Mouse (Mus musculus) hindbrain, embryonic 15.5 days (tissue): ENCODE measurements at regions not wholly inside any gene's neighbourhood (a gene's known extent, or its start where the extent isn't known, plus 50 kb on each side); places are given as distances from the start of the nearest gene placed in this dataset.
"Not testable (repeated sequence)": the region's sequence is repeated elsewhere in the genome, so short reads cannot be mapped to it uniquely, and the experiment has no call there.

Experiments used
- ATAC-seq: fragments of 200-750 bp; cut with Nextera tagmentation; 2 replicates; pipeline ENCODE4 v1.8.0; 2017; ENCODE audit warnings: low read depth, moderate number of reproducible peaks, moderate TSS enrichment; ENCODE audit not compliant: low FRiP score
- H3K27ac ChIP-seq: fragments of 300-500 bp; sonication (generic); replicated peaks from 2 replicates; pipeline ENCODE4 v1.5.1; 2015; ENCODE audit warnings: mild to moderate bottlenecking, inconsistent platforms
- H3K27me3 ChIP-seq: fragments of 300-500 bp; sonication (generic); 2 replicates; pipeline ENCODE4 v1.6.1; 2015; ENCODE audit warnings: control low read depth, inconsistent platforms
- H3K36me3 ChIP-seq: fragments of 300-500 bp; sonication (generic); 2 replicates; pipeline ENCODE4 v1.6.1; 2015; ENCODE audit warnings: control low read depth, inconsistent platforms
- H3K4me1 ChIP-seq: fragments of 300-500 bp; sonication (generic); replicated peaks from 2 replicates; pipeline ENCODE4 v1.6.1; 2015; ENCODE audit warnings: control low read depth, inconsistent platforms
- H3K4me2 ChIP-seq: fragments of 300-500 bp; sonication (generic); 2 replicates; pipeline ENCODE4 v1.6.1; 2015; ENCODE audit warnings: moderate library complexity, mild to moderate bottlenecking, inconsistent platforms
- H3K4me3 ChIP-seq: fragments of 300-500 bp; sonication (generic); 2 replicates; pipeline ENCODE4 v1.5.1; 2015; ENCODE audit warnings: mild to moderate bottlenecking, inconsistent platforms
- H3K9ac ChIP-seq: fragments of 300-500 bp; sonication (generic); 2 replicates; pipeline ENCODE4 v1.6.1; 2015; ENCODE audit warnings: inconsistent platforms
- H3K9me3 ChIP-seq: fragments of 300-500 bp; sonication (generic); 2 replicates; pipeline ENCODE4 v1.6.1; 2016; ENCODE audit warnings: control low read depth, inconsistent platforms
- WGBS: fragments of 180-500 bp; shearing (Covaris S2); methylation state at CpG from one replicate; pipeline ENCODE4 v1.1.7; 2015; 5-methylcytosine and 5-hydroxymethylcytosine counted together

DNA sequence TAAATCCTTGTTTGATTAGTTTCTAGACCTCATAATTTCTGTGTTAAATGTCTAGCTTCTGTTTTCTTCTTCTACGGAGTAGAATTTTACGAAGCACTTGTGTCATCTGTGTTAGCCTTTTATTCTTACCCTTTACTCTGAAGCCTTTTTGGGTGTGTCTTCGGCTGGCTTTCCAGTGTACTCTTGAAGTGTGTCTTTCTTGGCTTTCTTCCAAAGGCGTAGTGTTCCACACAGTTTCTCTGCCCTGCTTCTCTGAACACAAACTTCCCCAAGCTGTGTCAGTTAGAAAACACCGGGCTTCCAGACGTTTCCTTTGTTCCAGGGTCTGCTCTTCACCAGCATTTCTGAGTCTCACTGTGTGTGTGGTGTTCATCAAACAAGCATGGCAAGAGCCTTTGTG, 152.7 kb downstream of the Lyplal1 start:
- H3K4me3 ChIP-seq: no peak overlapping the region
- no peaks in the 10 kb centered on the region for H3K9me3 ChIP-seq
- no peaks in the 10 kb centered on the region for H3K27me3 ChIP-seq
- H3K4me1 ChIP-seq: no peaks in the 10 kb centered on the region
- H3K27ac ChIP-seq: no peak overlapping the region
- no peak overlapping the region for H3K4me2 ChIP-seq
- no peak overlapping the region for H3K9ac ChIP-seq
- WGBS: 59% methylated on average over 6 of the region's 6 CpGs
- no peak for ATAC-seq
- H3K36me3 ChIP-seq: no peaks in the 10 kb centered on the region

DNA sequence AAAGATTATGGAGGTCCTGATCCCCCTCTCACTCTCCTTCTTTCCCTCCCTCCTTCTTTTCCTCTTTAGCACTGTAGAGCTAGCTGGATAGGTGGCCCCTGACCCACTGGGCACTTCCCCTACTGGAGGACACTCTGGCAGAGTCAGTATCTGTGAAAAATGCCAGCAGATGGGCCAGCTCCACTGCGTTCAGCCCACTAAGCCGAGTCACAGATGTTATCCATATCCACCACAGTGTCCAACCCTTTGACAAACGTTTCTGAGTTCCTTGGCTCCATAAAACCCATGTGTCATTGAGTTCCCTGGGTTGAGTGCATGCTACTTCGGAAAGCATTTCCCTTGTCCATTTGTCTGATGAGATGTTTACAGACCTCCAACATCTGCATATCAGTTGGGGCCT, 149.9 kb downstream of the Lyplal1 start:
- H3K4me3 ChIP-seq: no peak overlapping the region
- no peak overlapping the region for H3K4me2 ChIP-seq
- no peak for ATAC-seq
- no peaks in the 10 kb centered on the region for H3K9me3 ChIP-seq
- no peaks in the 10 kb centered on the region for H3K36me3 ChIP-seq
- H3K27me3 ChIP-seq: no peaks in the 10 kb centered on the region
- 89% methylated on average over 4 of the region's 4 CpGs for WGBS
- H3K4me1 ChIP-seq: no peaks in the 10 kb centered on the region
- H3K9ac ChIP-seq: no peak overlapping the region
- no peak overlapping the region for H3K27ac ChIP-seq

DNA sequence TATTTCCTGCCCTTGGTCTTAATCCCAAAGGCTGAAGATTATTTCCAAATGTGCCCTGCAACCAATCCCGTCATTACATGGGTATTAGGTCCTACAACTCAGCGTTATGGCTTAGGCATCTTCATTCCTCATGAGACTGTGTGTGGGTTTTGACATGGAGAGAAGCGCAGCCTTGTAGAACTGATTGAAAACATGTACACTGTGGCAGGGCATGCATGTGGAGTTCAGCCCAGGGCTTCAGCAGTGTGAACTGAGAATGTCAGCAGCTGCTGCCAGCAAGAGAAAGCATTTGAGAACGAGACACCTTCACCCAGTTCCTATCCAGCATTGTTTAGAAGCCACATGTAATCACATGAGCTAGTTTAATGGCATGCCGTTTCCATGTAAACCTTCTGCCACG, 149.3 kb downstream of the Lyplal1 start:
- WGBS: 81% methylated on average over 6 of the region's 6 CpGs
- Histone ChIP-seq H3K27me3 (no peaks in the 10 kb centered on the region), H3K27ac (no peak overlapping the region), H3K9me3 (no peaks in the 10 kb centered on the region), H3K4me1 (no peaks in the 10 kb centered on the region), H3K4me2 (no peak overlapping the region), H3K9ac (no peak overlapping the region), H3K4me3 (no peak overlapping the region), H3K36me3 (no peaks in the 10 kb centered on the region)
- no peak for ATAC-seq

DNA sequence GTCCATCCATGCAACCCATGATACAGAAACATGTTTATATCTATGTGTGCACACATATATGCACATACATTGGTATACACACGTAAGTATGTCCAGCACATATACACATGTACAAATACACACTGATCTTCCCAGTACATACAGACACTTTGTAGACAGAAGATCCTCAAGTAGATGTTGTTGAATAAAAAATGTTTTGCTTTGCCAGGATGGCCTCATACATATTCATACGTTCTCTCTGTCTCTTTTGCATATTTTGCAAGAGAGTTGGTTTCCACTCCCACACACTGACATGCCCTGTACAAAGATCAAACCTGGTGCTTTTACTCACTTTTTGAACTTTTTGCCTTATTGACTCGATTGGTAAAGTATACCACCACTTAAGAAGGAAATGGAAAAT, 148.5 kb downstream of the Lyplal1 start:
- Histone ChIP-seq H3K4me3 (no peak overlapping the region), H3K4me2 (no peak overlapping the region), H3K9me3 (no peaks in the 10 kb centered on the region), H3K36me3 (no peaks in the 10 kb centered on the region), H3K27me3 (no peaks in the 10 kb centered on the region), H3K27ac (no peak overlapping the region), H3K4me1 (no peaks in the 10 kb centered on the region), H3K9ac (no peak overlapping the region)
- WGBS: 77% methylated on average over 3 of the region's 3 CpGs
- ATAC-seq: no peak

DNA sequence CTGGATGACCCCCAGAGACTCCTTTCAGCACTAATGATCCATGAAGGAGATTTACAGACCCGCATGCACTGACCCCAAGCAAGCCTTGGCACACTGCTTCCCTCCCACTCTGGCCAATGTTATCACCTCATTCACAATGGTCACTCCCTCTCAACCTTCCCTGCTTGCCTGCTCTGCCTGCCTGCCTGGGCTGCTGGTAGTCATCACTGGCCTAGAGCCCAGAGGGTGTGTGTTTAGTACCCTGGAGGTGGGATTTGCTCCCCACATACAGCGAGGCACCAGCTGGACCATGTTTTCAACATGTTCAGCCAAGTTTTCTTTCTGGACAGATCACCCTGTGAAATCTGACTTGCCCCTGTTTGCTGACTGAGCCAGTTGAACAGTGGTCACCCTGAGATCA, 147.9 kb downstream of the Lyplal1 start:
- Histone ChIP-seq H3K36me3 (no peaks in the 10 kb centered on the region), H3K27me3 (no peaks in the 10 kb centered on the region), H3K27ac (no peak overlapping the region), H3K9ac (no peak overlapping the region), H3K4me2 (no peak overlapping the region), H3K9me3 (no peaks in the 10 kb centered on the region), H3K4me1 (no peaks in the 10 kb centered on the region), H3K4me3 (no peak overlapping the region)
- 35% methylated on average over 2 of the region's 2 CpGs for WGBS
- no peak for ATAC-seq

DNA sequence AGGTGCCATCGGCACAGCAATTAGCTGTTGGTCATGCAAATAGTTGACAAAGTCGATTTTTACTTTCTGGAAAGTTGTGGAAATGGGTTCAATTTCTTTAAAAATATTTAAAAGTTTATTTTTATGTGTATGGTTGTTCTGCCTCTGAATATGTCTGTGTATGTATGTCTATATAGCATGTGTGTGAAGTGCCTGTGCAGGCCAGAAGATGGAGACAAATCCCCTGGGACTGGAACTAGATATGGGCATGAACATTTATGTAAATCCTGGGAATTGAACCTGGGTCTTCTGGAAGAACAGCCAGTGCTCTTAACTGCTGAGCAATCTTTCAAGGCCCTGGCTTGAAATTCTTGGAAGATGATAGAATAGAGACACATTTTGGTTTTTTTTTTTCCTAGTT, 140.0 kb downstream of the Lyplal1 start:
- no peaks in the 10 kb centered on the region for H3K27me3 ChIP-seq
- H3K27ac ChIP-seq: no peak overlapping the region
- 91% methylated on average over 2 of the region's 2 CpGs for WGBS
- no peak overlapping the region for H3K4me3 ChIP-seq
- no peaks in the 10 kb centered on the region for H3K9me3 ChIP-seq
- H3K4me1 ChIP-seq: no peaks in the 10 kb centered on the region
- H3K36me3 ChIP-seq: no peaks in the 10 kb centered on the region
- ATAC-seq: no peak
- no peak overlapping the region for H3K4me2 ChIP-seq
- H3K9ac ChIP-seq: no peak overlapping the region

DNA sequence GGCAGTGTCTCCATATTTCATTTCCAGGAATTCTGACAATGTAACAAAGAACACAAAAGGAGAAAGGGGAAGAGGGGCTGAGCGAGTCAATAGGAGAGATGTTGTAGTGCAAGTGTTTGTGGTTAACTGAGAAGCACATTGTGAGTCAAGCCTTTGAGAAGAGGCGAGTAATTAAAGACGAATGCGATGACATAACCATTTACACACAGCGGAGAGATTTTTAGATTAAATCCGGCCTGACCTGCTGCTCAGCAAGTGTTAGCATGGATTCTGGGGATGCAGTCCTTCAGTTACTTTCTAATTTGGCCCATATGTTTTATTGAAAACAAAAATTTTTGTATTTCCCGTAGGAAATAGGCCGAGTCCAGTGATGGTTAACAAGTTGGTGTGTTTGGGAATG, 127.7 kb downstream of the Lyplal1 start:
- Histone ChIP-seq H3K27me3 (no peaks in the 10 kb centered on the region), H3K36me3 (no peaks in the 10 kb centered on the region), H3K4me1 (no peaks in the 10 kb centered on the region), H3K9me3 (no peaks in the 10 kb centered on the region), H3K4me3 (no peak overlapping the region), H3K9ac (no peak overlapping the region), H3K27ac (no peak overlapping the region), H3K4me2 (no peak overlapping the region)
- 70% methylated on average over 8 of the region's 8 CpGs for WGBS
- no peak for ATAC-seq

DNA sequence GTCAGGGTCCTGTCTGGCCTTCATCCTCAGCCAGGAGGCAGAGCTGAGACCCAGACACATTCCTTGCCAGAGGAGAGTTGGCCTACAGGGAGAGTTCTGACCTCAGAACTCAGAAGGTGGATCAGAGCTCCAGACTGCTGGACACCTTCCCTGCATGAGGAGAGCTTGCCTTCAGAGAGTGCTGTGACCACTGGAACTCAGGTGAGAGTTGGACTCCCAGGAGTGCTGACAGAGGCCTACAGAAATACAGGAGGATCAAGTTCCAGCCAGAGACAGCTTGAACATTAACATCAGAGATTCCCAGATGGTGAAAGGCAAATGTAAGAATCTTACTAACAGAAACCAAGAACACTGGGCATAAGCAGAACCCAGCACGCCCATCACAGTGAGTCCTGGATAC, 117.0 kb downstream of the Lyplal1 start:
- not testable (repeated sequence) for H3K36me3 ChIP-seq, H3K4me3 ChIP-seq, H3K27ac ChIP-seq, ATAC-seq, H3K4me2 ChIP-seq, H3K9me3 ChIP-seq, H3K4me1 ChIP-seq, H3K9ac ChIP-seq, H3K27me3 ChIP-seq
- 97% methylated on average over 1 of the region's 1 CpGs for WGBS

DNA sequence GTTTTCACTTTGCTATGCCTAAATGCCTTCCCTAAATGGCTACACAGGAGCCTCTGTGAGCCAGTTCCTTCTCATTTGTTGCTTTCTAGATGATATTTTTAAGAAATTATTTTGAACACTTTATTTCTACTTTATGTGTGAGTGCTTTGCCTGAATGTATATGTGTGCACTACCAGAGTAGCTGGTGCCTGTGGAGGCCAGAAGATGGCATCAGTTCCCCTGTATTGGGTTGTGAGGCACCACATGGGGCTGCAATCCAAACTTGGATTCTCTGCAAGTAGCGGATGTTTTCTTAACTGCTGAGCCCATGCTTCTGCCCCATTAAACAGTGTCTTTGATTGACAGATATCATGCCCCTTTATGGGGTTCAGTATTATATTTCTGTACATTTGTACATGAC, 103.7 kb downstream of the Lyplal1 start:
- 76% methylated on average over 1 of the region's 1 CpGs for WGBS
- Histone ChIP-seq H3K4me2 (no peak overlapping the region), H3K27me3 (no peaks in the 10 kb centered on the region), H3K9me3 (no peaks in the 10 kb centered on the region), H3K4me1 (no peaks in the 10 kb centered on the region), H3K4me3 (no peak overlapping the region), H3K9ac (no peak overlapping the region), H3K27ac (no peak overlapping the region), H3K36me3 (no peaks in the 10 kb centered on the region)
- no peak for ATAC-seq

DNA sequence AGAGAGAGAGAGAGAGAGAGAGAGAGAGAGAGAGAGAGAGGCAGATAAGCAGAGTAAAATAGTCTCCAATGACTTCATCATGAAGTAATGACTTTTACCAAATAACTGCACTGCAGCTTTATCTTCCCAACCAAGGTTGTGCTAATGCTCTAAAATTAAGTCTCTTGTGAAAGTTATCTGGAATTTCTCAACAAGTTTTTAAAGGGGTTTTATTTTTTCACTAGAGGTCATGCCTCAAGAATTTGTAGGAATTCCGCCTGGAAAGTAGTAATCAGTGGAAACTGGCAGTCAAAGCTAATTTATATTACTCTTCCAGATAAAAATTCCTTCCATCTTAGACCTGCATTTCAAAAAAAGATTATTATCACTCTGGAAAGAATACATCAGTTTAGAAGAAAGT, 102.9 kb downstream of the Lyplal1 start:
- 91% methylated on average over 1 of the region's 1 CpGs for WGBS

DNA sequence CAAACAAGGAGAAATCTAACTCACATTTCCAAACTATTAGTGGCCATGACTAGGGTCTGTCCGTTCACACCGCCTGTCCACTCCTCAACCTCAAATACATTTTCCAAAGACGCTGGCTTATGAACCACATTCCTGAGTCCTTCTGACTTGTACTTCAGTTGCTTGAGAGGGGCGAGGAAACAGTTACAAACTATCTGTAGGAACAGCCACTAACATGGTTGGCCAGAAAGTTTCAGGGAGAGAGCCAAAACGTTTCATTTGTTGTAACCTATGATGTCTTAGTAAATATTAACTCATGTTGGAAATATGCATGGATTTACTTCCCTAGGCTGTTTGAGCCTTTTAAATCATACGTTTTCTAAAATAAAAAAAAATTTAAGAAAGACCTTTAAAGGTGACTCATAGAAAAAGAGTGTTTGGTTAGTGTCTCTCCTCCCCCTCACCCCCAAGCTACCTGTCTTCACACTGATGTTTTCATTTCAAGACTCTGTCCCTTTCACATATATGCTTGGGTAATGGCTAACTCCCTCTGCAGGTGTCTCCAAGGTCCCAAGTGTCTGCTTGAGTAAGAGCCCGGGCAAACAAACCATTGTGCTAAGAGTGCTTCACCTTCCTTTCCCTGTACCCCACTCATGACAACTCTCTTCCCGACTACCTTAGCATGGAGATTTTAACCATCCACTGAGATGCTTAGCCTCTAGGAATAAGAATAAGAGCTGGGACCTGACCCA, 101.1 kb downstream of the Lyplal1 start:
- Histone ChIP-seq H3K27ac (no peak overlapping the region), H3K4me3 (no peak overlapping the region), H3K36me3 (no peaks in the 10 kb centered on the region), H3K9me3 (no peaks in the 10 kb centered on the region), H3K9ac (no peak overlapping the region), H3K4me2 (no peak overlapping the region), H3K4me1 (no peaks in the 10 kb centered on the region), H3K27me3 (no peaks in the 10 kb centered on the region)
- ATAC-seq: no peak
- WGBS: 82% methylated on average over 8 of the region's 8 CpGs

More for the DNA sequence above, 102.9 kb downstream of the Lyplal1 start:
- no peak for ATAC-seq
- H3K9me3 ChIP-seq: no peaks in the 10 kb centered on the region
- no peaks in the 10 kb centered on the region for H3K27me3 ChIP-seq
- H3K27ac ChIP-seq: no peak overlapping the region
- no peaks in the 10 kb centered on the region for H3K36me3 ChIP-seq
- H3K4me3 ChIP-seq: no peak overlapping the region
- no peak overlapping the region for H3K9ac ChIP-seq
- H3K4me1 ChIP-seq: no peaks in the 10 kb centered on the region
- H3K4me2 ChIP-seq: no peak overlapping the region

DNA sequence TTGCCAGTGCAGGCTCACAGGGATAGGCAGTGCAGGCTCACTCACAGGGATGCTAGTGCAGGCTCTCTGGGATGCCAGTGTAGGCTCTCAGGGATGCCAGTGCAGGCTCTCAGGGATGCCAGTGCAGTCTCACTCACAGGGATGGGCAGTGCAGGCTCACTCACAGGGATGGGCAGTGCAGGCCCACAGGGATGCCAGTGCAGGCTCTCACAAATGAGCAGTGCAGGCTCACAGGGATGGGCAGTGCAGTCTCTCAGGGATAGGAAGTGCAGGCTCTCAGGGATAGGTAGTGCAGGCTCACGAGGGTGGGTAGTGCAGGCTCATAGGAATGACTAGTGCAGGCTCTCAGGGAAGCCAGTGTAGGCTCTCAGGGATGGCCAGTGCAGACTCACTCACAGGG, 99.6 kb downstream of the Lyplal1 start:
- no peak for ATAC-seq
- Histone ChIP-seq H3K4me3 (no peak overlapping the region), H3K4me1 (no peaks in the 10 kb centered on the region), H3K27me3 (no peaks in the 10 kb centered on the region), H3K27ac (no peak overlapping the region), H3K4me2 (no peak overlapping the region), H3K9ac (no peak overlapping the region), H3K9me3 (no peaks in the 10 kb centered on the region), H3K36me3 (no peaks in the 10 kb centered on the region)
- WGBS: 73% methylated on average over 1 of the region's 1 CpGs

DNA sequence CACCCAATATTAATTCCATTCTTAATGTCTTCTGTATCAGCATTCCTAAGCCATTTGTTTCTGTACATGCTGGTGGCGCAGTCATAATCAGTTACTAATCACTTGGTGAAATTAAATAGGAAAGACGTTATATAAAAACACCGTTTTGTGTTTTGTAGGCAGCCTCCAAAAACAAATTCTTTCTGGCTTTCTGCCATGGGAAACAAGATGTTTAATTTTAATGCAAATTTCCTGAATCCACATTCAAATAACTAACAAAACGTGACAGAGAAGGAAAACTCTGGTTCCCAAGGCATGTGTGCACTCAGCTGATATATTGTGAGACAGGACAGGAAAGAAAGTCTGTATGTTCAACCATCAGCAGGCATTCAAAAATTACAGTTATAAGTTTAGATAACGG, 97.6 kb downstream of the Lyplal1 start:
- Histone ChIP-seq H3K27ac (no peak overlapping the region), H3K4me3 (no peak overlapping the region), H3K4me2 (no peak overlapping the region), H3K4me1 (no peaks in the 10 kb centered on the region), H3K27me3 (no peaks in the 10 kb centered on the region), H3K9me3 (no peaks in the 10 kb centered on the region), H3K36me3 (no peaks in the 10 kb centered on the region), H3K9ac (no peak overlapping the region)
- ATAC-seq: no peak
- 67% methylated on average over 5 of the region's 5 CpGs for WGBS
